Mouse (Mus musculus): ENCODE measurements around the gene Pcp4l1. TPM values are rescaled to one million over a fixed set of nuclear protein-coding genes. Genes with fewer than 3 reads are reported as not detected.

The Pcp4l1 gene
- total and polyA plus RNA-seq, 3 experiments: not detected

DNA sequence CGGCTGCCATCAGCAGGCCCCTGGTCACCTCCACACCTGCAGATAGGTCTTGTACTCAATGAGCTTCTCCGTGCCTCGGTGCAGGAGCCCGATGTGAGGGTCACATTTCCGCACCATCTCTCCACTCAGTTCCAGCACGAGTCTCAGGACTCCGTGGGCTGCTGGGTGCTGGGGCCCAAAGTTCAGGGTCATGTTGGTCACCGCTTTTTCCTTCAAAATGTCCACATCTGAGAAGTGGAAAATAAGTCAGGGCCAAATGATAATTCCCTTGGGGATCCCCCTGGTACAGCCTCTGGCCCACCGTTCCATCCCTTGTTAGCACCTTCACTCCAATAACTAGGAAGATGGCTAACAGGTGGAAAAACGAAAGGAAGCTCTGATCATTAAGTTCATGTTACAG, 44.8 kb upstream of the Pcp4l1 start:
- peaks cover 4 to 8% of the 10 kb centered on the region in 2 experiments; a peak in 3 of 4 replicates for H3K36me3 ChIP-seq (ENCODE audit: control insufficient read depth in 1 of 2, insufficient read depth in 2 of 2, low read length in 2 of 2)
- H3K4me3 ChIP-seq (ENCODE audit: control insufficient read depth in 1 of 2, insufficient read depth in 1 of 2, low read depth in 2 of 2, low read length in 2 of 2): no peak overlapping the region
- H3K27me3 ChIP-seq (ENCODE audit: control insufficient read depth in 1 of 2, insufficient read depth in 2 of 2, low read length in 2 of 2): no peaks in the 10 kb centered on the region
- H3K9ac ChIP-seq (ENCODE audit: control insufficient read depth, low read depth, low read length, poor library complexity, severe bottlenecking): no peak overlapping the region
- TF ChIP-seq HCFC1 (IDR thresholded peaks at IDR 0.05; ENCODE audit: low read depth, low read length): no peak
- no peak for TF ChIP-seq ZKSCAN1 (IDR thresholded peaks at IDR 0.05; ENCODE audit: low read depth, low read length)
- TF ChIP-seq RAD21 (IDR thresholded peaks at IDR 0.05; ENCODE audit: low read depth, low read length): no peak
- no peak for TF ChIP-seq TAL1 (IDR thresholded peaks at IDR 0.05; ENCODE audit: low read length)
- peaks cover 2% of the 10 kb centered on the region for H3K79me2 ChIP-seq (ENCODE audit: control insufficient read depth, insufficient read depth, low read length, poor library complexity)
- H3K27ac ChIP-seq (ENCODE audit: control insufficient read depth, low read depth, low read length): no peak overlapping the region
- H3K9me3 ChIP-seq (replicated peaks; ENCODE audit: insufficient read depth, low read length): no peaks in the 10 kb centered on the region
- H3K4me1 ChIP-seq (ENCODE audit: control insufficient read depth in 1 of 2, insufficient read depth in 2 of 2, low read length in 2 of 2): peaks cover 0 to 6% of the 10 kb centered on the region in 2 experiments; a peak in 3 of 4 replicates
- no peak for DNase-seq (ENCODE audit: low read depth, low spot score)

DNA sequence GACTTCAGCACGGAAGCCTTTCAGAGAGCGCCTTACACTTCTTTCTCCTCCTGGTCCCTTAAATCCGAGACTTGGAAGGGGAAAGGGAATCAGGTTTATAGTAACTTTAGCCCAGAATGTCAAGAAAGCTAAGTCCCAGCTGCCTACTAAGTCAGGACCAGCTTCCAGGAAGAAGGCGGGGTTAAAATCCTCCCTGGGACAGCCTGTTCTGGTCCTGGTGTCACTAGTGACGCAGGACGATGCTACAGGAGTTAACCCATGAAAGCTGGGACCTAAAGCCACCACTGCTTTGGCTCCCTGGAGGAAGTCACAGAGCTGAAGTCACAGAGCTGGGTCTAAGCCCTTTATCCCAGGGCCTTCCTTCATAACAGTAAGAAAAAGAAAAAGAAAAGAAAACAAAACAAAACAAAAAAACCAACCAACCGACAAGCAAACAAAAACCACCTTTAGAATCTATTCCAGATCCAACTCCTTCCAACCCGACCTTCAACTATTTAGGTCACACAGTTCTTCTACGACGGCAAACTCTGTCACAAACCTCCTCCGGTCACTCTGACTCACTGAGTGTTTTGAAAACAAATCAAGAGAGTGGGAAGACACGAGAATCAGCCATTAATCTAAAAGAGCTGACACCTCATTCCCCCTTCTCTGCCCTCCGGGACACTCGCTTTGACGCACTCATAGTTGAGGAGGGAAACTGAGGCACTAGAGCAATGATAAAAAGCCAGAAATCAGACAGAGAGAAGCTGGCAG, 44.1 kb upstream of the Pcp4l1 start:
- no peaks in the 10 kb centered on the region for H3K79me2 ChIP-seq (ENCODE audit: control insufficient read depth, insufficient read depth, low read length, poor library complexity)

DNA sequence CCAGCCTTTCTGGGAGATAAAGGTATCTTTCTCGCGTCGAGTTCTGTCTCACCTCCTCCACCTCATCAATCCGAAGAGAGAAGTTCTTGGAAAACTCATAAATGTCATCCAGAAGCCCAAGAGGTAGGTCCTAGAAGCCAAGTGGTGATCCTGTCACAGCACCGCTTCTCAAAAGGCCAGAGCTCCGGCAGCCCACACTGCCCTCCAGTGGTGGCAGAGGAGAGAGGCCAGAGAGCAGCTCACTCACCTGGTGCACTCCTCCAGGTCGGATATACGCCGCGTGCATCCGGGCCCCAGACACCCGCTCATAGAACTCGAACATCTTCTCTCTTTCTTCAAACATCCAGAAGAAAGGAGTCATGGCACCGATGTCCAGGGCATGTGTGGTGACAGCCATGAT, 42.4 kb upstream of the Pcp4l1 start:
- no peak overlapping the region for H3K4me3 ChIP-seq (ENCODE audit: control insufficient read depth in 1 of 2, insufficient read depth in 1 of 2, low read depth in 2 of 2, low read length in 2 of 2)
- H3K4me1 ChIP-seq (ENCODE audit: control insufficient read depth in 1 of 2, insufficient read depth in 2 of 2, low read length in 2 of 2): peaks cover 0 to 3% of the 10 kb centered on the region in 2 experiments; a peak in 2 of 4 replicates
- H3K27me3 ChIP-seq (ENCODE audit: control insufficient read depth in 1 of 2, insufficient read depth in 2 of 2, low read length in 2 of 2): no peaks in the 10 kb centered on the region
- H3K9ac ChIP-seq (ENCODE audit: control insufficient read depth, low read depth, low read length, poor library complexity, severe bottlenecking): no peak overlapping the region
- H3K27ac ChIP-seq (ENCODE audit: control insufficient read depth, low read depth, low read length): no peak overlapping the region
- no peaks in the 10 kb centered on the region for H3K9me3 ChIP-seq (replicated peaks; ENCODE audit: insufficient read depth, low read length)
- peak; percentile 66 for DNase-seq (ENCODE audit: low read depth, low spot score)
- H3K36me3 ChIP-seq (ENCODE audit: control insufficient read depth in 1 of 2, insufficient read depth in 2 of 2, low read length in 2 of 2): peaks cover 7 to 12% of the 10 kb centered on the region in 2 experiments; a peak in 3 of 4 replicates
- no peaks in the 10 kb centered on the region for H3K79me2 ChIP-seq (ENCODE audit: control insufficient read depth, insufficient read depth, low read length, poor library complexity)
- TF ChIP-seq MAZ (IDR thresholded peaks at IDR 0.05; ENCODE audit: low read depth, low read length): no peak
- peak; percentile 75 for TF ChIP-seq ZC3H11A (IDR thresholded peaks at IDR 0.05; ENCODE audit: low read depth, low read length)
- TF ChIP-seq BHLHE40 (IDR thresholded peaks at IDR 0.05; ENCODE audit: borderline replicate concordance, low read depth, low read length): no peak
- TF ChIP-seq ZNF384 (IDR thresholded peaks at IDR 0.05; ENCODE audit: low read depth, low read length): no peak
- no peak for TF ChIP-seq MAFK (IDR thresholded peaks at IDR 0.05; ENCODE audit: borderline replicate concordance, low read depth, low read length)
- no peak for TF ChIP-seq MEF2A (IDR thresholded peaks at IDR 0.05; ENCODE audit: extremely low read depth, insufficient replicate concordance, low read depth, low read length, poor library complexity, severe bottlenecking)
- no peak for TF ChIP-seq POLR2AphosphoS2 (IDR thresholded peaks at IDR 0.05; ENCODE audit: low read length)
- no peak for TF ChIP-seq GABPA (IDR thresholded peaks at IDR 0.05; ENCODE audit: low read depth, low read length)
- no peak for TF ChIP-seq TBP (IDR thresholded peaks at IDR 0.05; ENCODE audit: low read depth, low read length)
- TF ChIP-seq HCFC1 (IDR thresholded peaks at IDR 0.05; ENCODE audit: low read depth, low read length): no peak
- TF ChIP-seq CTCF (IDR thresholded peaks at IDR 0.05 in 2 of 3, conservative IDR thresholded peaks at IDR 0.05 in 1 of 3; ENCODE audit: control insufficient read depth in 1 of 3, insufficient read depth in 1 of 3, low read depth in 2 of 3, low read length in 3 of 3, poor library complexity in 1 of 3, severe bottlenecking in 1 of 3): peak; percentile 83 to 91 (median 88)
- no peak for TF ChIP-seq MXI1 (IDR thresholded peaks at IDR 0.05; ENCODE audit: low read depth, low read length)
- TF ChIP-seq E2F4 (IDR thresholded peaks at IDR 0.05; ENCODE audit: borderline replicate concordance, low read depth, low read length): no peak
- TF ChIP-seq SMC3 (IDR thresholded peaks at IDR 0.05; ENCODE audit: low read depth, low read length): peak; percentile 89
- no peak for TF ChIP-seq NELFE (IDR thresholded peaks at IDR 0.05; ENCODE audit: low read depth, low read length)
- no peak for TF ChIP-seq TAL1 (IDR thresholded peaks at IDR 0.05; ENCODE audit: low read length)
- TF ChIP-seq ETS1 (IDR thresholded peaks at IDR 0.05; ENCODE audit: low read depth, low read length): no peak
- TF ChIP-seq JUND (IDR thresholded peaks at IDR 0.05; ENCODE audit: low read depth, low read length): no peak
- TF ChIP-seq ELF1 (IDR thresholded peaks at IDR 0.05; ENCODE audit: low read depth, low read length): no peak

More for the DNA sequence above, 44.1 kb upstream of the Pcp4l1 start:
- Histone ChIP-seq H3K36me3 (ENCODE audit: control insufficient read depth in 1 of 2, insufficient read depth in 2 of 2, low read length in 2 of 2) (peaks cover 4 to 7% of the 10 kb centered on the region in 2 experiments; a peak in 3 of 4 replicates), H3K4me1 (ENCODE audit: control insufficient read depth in 1 of 2, insufficient read depth in 2 of 2, low read length in 2 of 2) (peaks cover 0 to 2% of the 10 kb centered on the region in 2 experiments; a peak in 1 of 4 replicates), H3K9me3 (replicated peaks; ENCODE audit: insufficient read depth, low read length) (no peaks in the 10 kb centered on the region), H3K27me3 (ENCODE audit: control insufficient read depth in 1 of 2, insufficient read depth in 2 of 2, low read length in 2 of 2) (no peaks in the 10 kb centered on the region), H3K4me3 (ENCODE audit: control insufficient read depth in 1 of 2, insufficient read depth in 1 of 2, low read depth in 2 of 2, low read length in 2 of 2) (no peak overlapping the region), H3K9ac (ENCODE audit: control insufficient read depth, low read depth, low read length, poor library complexity, severe bottlenecking) (no peak overlapping the region), H3K27ac (ENCODE audit: control insufficient read depth, low read depth, low read length) (no peak overlapping the region)
- no peak for DNase-seq (ENCODE audit: low read depth, low spot score)
- TF ChIP-seq MAX (IDR thresholded peaks at IDR 0.05; ENCODE audit: low read length) (no peak), POLR2AphosphoS2 (IDR thresholded peaks at IDR 0.05; ENCODE audit: low read length) (no peak), ZNF384 (IDR thresholded peaks at IDR 0.05; ENCODE audit: low read depth, low read length) (no peak), BHLHE40 (IDR thresholded peaks at IDR 0.05; ENCODE audit: borderline replicate concordance, low read depth, low read length) (no peak), MAZ (IDR thresholded peaks at IDR 0.05; ENCODE audit: low read depth, low read length) (no peak), RCOR1 (IDR thresholded peaks at IDR 0.05; ENCODE audit: low read depth, low read length) (no peak), CTCF (IDR thresholded peaks at IDR 0.05 in 2 of 3, conservative IDR thresholded peaks at IDR 0.05 in 1 of 3; ENCODE audit: control insufficient read depth in 1 of 3, insufficient read depth in 1 of 3, low read depth in 2 of 3, low read length in 3 of 3, poor library complexity in 1 of 3, severe bottlenecking in 1 of 3) (no peak), EP300 (IDR thresholded peaks at IDR 0.05; ENCODE audit: low read depth in 1 of 2, low read length in 2 of 2) (no peak), TCF12 (IDR thresholded peaks at IDR 0.05; ENCODE audit: low read depth, low read length) (no peak)

All from MEL (cell line).